Mouse (Mus musculus) WW6 (cell line): ENCODE results near the gene Psen1.

ENCODE experiments used
- DNase-seq: peaks from one replicate; pipeline ENCODE4 v3.0.0-alpha.2; 2013; ENCODE audit warnings: low read depth, low spot score

Gene Psen1

GRCm38 (mm10) chr12:83776766-83777165 lies 88.8 kb downstream of the Psen1 start:
- DNase-seq = no peak

- no peak for DNase-seq
These were observed 92.2 kb downstream of the Psen1 start for GRCm38 (mm10) chr12:83780181-83780580.

GRCm38 (mm10) chr12:83781204-83781603 lies 93.3 kb downstream of the Psen1 start:
- DNase-seq = no peak

GRCm38 (mm10) chr12:83781640-83782278 lies 93.8 kb downstream of the Psen1 start:
- no peak for DNase-seq

GRCm38 (mm10) chr12:83782669-83783068 lies 94.7 kb downstream of the Psen1 start:
- no peak for DNase-seq
